Mouse (Mus musculus) liver, embryonic 14.5 days (tissue): ENCODE results near the gene Bend3. TPM values are rescaled to one million over a fixed set of nuclear protein-coding genes. Genes with fewer than 3 reads are reported as not detected.
A peak's percentile ranks its signal among the peaks of the same experiment; 100 is the strongest.

Experiments used
- ATAC-seq: fragments of 200-750 bp; cut with Nextera tagmentation; 2 replicates; pipeline ENCODE4 v1.8.0; 2017; ENCODE audit warnings: moderate number of reproducible peaks, mild to moderate bottlenecking, moderate library complexity; ENCODE audit not compliant: insufficient read depth
- DNase-seq, 3 experiments: peaks; one replicate each; pipeline ENCODE4 v3.0.0-alpha.2; 2012 to 2013; ENCODE audit warnings: low read depth in 3 of 3, low spot score in 3 of 3
- H3K27ac ChIP-seq: fragments of 300-500 bp; sonication (generic); 2 replicates; pipeline ENCODE4 v1.5.1; 2014; ENCODE audit warnings: moderate library complexity, mild to moderate bottlenecking, control low read depth, inconsistent platforms
- H3K27me3 ChIP-seq: fragments of 300-500 bp; sonication (generic); 2 replicates; pipeline ENCODE4 v1.6.1; 2014; ENCODE audit warnings: mild to moderate bottlenecking, low read length, moderate library complexity; ENCODE audit not compliant: control insufficient read depth, insufficient read depth
- H3K36me3 ChIP-seq: fragments of 300-500 bp; sonication (generic); replicated peaks from 2 replicates; pipeline ENCODE4 v1.6.1; 2014; ENCODE audit warnings: low read depth; ENCODE audit not compliant: control insufficient read depth, insufficient read depth
- H3K4me1 ChIP-seq, 2 experiments: fragments of 200-500 bp in 1 of 2; fragments of 300-500 bp in 1 of 2; sonication (generic) in 1 of 2; replicated peaks; 2 replicates each; pipeline ENCODE4 v1.6.1; 2012 to 2014; ENCODE audit warnings: antibody characterized with exemption in 1 of 2, inconsistent platforms in 1 of 2, low read length in 1 of 2; ENCODE audit not compliant: control insufficient read depth in 2 of 2, insufficient read depth in 2 of 2
- H3K4me2 ChIP-seq: fragments of 300-500 bp; sonication (generic); 2 replicates; pipeline ENCODE4 v1.6.1; 2014; ENCODE audit warnings: low read depth, mild to moderate bottlenecking, control low read depth, moderate library complexity
- H3K4me3 ChIP-seq, 2 experiments: fragments of 200-500 bp in 1 of 2; fragments of 300-500 bp in 1 of 2; sonication (generic) in 1 of 2; 2 replicates each; pipeline ENCODE4 v1.5.1; 2012 to 2014; ENCODE audit warnings: low read depth in 2 of 2, low read length in 2 of 2, mild to moderate bottlenecking in 2 of 2, control low read depth in 1 of 2, inconsistent platforms in 1 of 2, moderate library complexity in 1 of 2; ENCODE audit not compliant: insufficient read depth in 1 of 2
- H3K9ac ChIP-seq: fragments of 300-500 bp; sonication (generic); replicated peaks from 2 replicates; pipeline ENCODE4 v1.6.1; 2014; ENCODE audit warnings: mild to moderate bottlenecking, control low read depth, moderate library complexity
- H3K9me3 ChIP-seq: fragments of 300-500 bp; sonication (generic); 2 replicates; pipeline ENCODE4 v1.6.1; 2016; ENCODE audit warnings: low read length, mixed read lengths; ENCODE audit not compliant: control insufficient read depth
- CTCF ChIP-seq: IDR thresholded peaks from 2 replicates; pipeline ENCODE4 v1.5.1; 2016; ENCODE audit warnings: antibody characterized with exemption, low read depth, control low read depth
- EP300 ChIP-seq: IDR thresholded peaks from 2 replicates; pipeline ENCODE4 v1.6.1; 2016; ENCODE audit warnings: antibody characterized with exemption, low read depth
- WGBS: fragments of 180-500 bp; shearing (Covaris S2); extraction: QIAGEN DNeasy Blood & Tissue Kit; methylation state at CpG from one replicate; pipeline ENCODE4 v1.1.7; 2014; ENCODE audit not compliant: insufficient replicate concordance; 5-methylcytosine and 5-hydroxymethylcytosine counted together
- polyA plus RNA-seq, 2 experiments: library from polyadenylated mRNA; depleted of rRNA in 1 of 2; stranded (reverse) in 1 of 2; unstranded in 1 of 2; fragments of >200 nt; fragmentation: Nextera tagmentation in 1 of 2; extraction: Ambion mirVana in 1 of 2; gene quantifications; 2 replicates each; pipeline versions ENCODE4 v1.2.1 to v1.2.3; 2012 to 2014

Bend3 gene
- polyA plus RNA-seq, 2 experiments, result 1.2 to 2.1 TPM

DNA sequence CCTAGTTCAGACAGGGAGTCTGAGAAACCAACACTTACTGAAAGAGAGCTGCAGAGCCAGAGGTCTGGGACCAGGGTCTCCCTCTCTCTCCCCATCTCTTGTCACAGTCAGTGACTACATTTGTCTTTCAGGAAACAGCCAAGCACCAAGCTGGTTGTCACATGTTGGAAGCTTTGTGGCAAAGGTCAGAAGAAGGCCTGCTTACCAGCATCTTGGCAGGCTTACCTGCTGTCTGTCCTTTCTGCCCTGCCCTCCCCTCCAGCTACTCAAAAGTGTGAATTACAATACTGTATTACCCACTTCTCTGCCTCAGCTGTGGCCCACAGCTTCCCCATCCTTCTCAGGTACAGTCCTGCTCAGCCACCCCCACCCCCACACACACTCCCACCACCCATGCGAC lies 24.4 kb upstream of the Bend3 start:
- Histone ChIP-seq H3K9ac (no peak overlapping the region), H3K27me3 (no peaks in the 10 kb centered on the region), H3K4me1 (peaks cover 0 to 10% of the 10 kb centered on the region in 2 experiments; a peak in 3 of 4 replicates), H3K36me3 (no peaks in the 10 kb centered on the region), H3K27ac (no peak overlapping the region), H3K4me2 (no peak overlapping the region), H3K9me3 (no peaks in the 10 kb centered on the region), H3K4me3 (no peak overlapping the region)
- no peak for TF ChIP-seq EP300
- TF ChIP-seq CTCF, result no peak
- 67% methylated on average over 1 of the region's 1 CpGs for WGBS
- DNase-seq (no peak), ATAC-seq (no peak)

- H3K4me1 ChIP-seq, result peaks cover 0 to 10% of the 10 kb centered on the region in 2 experiments; a peak in 3 of 4 replicates
- DNase-seq (no peak), ATAC-seq (no peak)
- TF ChIP-seq EP300, result no peak
- no peak for TF ChIP-seq CTCF
- no peaks in the 10 kb centered on the region for H3K9me3 ChIP-seq
- H3K27ac ChIP-seq, result no peak overlapping the region
- no peak overlapping the region for H3K9ac ChIP-seq
- no peak overlapping the region for H3K4me3 ChIP-seq
- no peaks in the 10 kb centered on the region for H3K27me3 ChIP-seq
- no peak overlapping the region for H3K4me2 ChIP-seq
- no peaks in the 10 kb centered on the region for H3K36me3 ChIP-seq
- WGBS, result 69% methylated on average over 3 of the region's 3 CpGs
Measured at GRCm38 (mm10) chr10:43454671-43455070, 24.0 kb upstream of the Bend3 start.

DNA sequence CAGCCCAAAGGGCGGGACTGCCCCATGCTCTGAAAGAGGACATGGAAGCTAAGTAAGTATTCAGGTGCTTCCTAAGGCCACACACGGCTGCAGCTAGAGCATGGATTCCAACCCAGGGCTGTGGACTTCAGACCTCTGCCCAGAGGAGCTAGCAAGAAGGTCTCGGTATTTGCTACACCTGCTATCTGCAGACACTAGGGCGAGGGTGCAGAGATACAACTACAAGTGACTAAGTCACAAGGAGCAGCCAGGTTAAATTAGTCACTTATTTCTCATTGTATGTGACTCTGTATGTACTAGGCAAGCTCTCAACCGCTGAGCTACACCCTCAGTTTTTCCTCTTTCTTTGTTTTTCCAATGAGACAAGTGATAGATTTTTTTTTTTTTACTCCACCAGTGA lies 15.8 kb upstream of the Bend3 start:
- Histone ChIP-seq H3K4me3 (no peak overlapping the region), H3K4me1 (peaks cover 0 to 8% of the 10 kb centered on the region in 2 experiments; a peak in 2 of 4 replicates), H3K27ac (no peak overlapping the region), H3K4me2 (no peak overlapping the region), H3K9ac (no peak overlapping the region), H3K36me3 (no peaks in the 10 kb centered on the region), H3K9me3 (no peaks in the 10 kb centered on the region), H3K27me3 (no peaks in the 10 kb centered on the region)
- DNase-seq (no peak), ATAC-seq (no peak)
- WGBS, result 59% methylated on average over 5 of the region's 5 CpGs
- TF ChIP-seq EP300 (no peak), CTCF (no peak)

DNA sequence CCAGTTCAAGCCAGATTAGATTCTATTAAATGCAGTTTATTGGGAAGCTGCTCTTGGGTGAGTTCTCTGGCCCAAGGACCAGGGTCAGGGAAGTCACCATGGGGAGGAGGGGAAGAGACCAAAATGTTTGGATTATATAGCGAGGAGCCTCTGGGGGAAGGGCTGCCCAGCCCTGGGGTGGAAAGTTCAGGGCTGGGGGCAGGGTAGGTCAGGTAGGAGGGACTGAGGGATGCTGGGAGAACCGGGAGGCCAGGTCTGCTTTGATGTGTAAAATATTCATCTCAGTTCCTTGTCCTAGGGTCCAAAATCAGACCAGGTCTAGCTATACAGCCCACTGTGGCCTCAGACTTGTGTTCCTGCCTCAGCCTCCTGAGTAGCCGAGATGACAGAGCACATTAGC lies 15.4 kb upstream of the Bend3 start:
- no peaks in the 10 kb centered on the region for H3K36me3 ChIP-seq
- no peaks in the 10 kb centered on the region for H3K9me3 ChIP-seq
- no peak overlapping the region for H3K9ac ChIP-seq
- peaks cover 0 to 12% of the 10 kb centered on the region in 2 experiments; a peak in 2 of 4 replicates for H3K4me1 ChIP-seq
- H3K27ac ChIP-seq, result no peak overlapping the region
- H3K4me2 ChIP-seq, result no peak overlapping the region
- H3K4me3 ChIP-seq, result no peak overlapping the region
- 42% methylated on average over 3 of the region's 3 CpGs for WGBS
- no peaks in the 10 kb centered on the region for H3K27me3 ChIP-seq
- DNase-seq, result no peak
- TF ChIP-seq CTCF (no peak), EP300 (no peak)
- ATAC-seq, result peak; percentile 48; the same call in 1 of the 2 replicates

DNA sequence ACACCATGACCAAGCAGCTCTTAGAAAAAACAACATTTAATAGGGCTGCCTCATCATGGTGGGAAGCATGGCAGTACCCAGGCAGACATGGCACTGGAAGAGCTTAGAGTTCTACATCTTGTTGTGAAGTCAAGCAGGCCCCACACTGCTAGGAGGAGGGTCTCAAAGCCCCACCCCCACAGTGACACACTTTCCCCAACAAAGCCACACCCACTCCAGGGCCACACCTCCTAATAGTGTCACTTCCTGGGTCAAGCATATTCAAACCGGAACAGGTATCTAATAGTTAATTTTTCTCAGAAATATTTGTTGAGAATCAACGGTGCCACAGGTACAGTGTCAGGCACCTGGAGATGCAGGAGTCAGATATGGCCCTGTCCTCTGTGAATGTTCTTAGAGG lies 12.4 kb upstream of the Bend3 start:
- H3K9ac ChIP-seq, result no peak overlapping the region
- 84% methylated on average over 2 of the region's 2 CpGs for WGBS
- TF ChIP-seq CTCF, result no peak
- TF ChIP-seq EP300, result no peak
- no peaks in the 10 kb centered on the region for H3K9me3 ChIP-seq
- ATAC-seq (peak; percentile 9; the same call in 1 of the 2 replicates), DNase-seq (no peak)
- no peak overlapping the region for H3K4me3 ChIP-seq
- no peak overlapping the region for H3K4me2 ChIP-seq
- no peak overlapping the region for H3K27ac ChIP-seq
- peaks cover 0 to 12% of the 10 kb centered on the region in 2 experiments; a peak in 2 of 4 replicates for H3K4me1 ChIP-seq
- H3K36me3 ChIP-seq, result no peaks in the 10 kb centered on the region
- no peaks in the 10 kb centered on the region for H3K27me3 ChIP-seq
